9 mouse cellular contexts compared by ENCODE assay signal in genomic region chr2:65003433-65003832, GRCm38 (mm10). TPM values are rescaled to one million over a fixed set of nuclear protein-coding genes. Genes with fewer than 3 reads are reported as not detected.
DNase-seq lines count a peak whose midpoint lies in the region; ATAC-seq and TF ChIP-seq lines count a peak whose summit lies in the region.
"Had no signal": no experiment of that assay in that cellular context is flagged by ENCODE, and none has a peak within 500 bp of the region (broad histone marks: within the 10 kb centered on the region; RNA-seq: fewer than 3 reads in every experiment).

No protein-coding gene starts in this region.

- no peak overlapping the region for H3K4me2 ChIP-seq in heart, postnatal 0 days (ENCODE audit: low read depth, low read length)
- H3K4me2 ChIP-seq in stomach, postnatal 0 days (replicated peaks; ENCODE audit: low read depth) = no peak overlapping the region
- H3K4me2 ChIP-seq: heart, embryonic 15.5 days had no signal

- TF ChIP-seq POLR2A in kidney, adult 2 months (IDR thresholded peaks at IDR 0.05; ENCODE audit: low read depth, low read length) = no peak

- no peak overlapping the region for H3K4me3 ChIP-seq in heart, postnatal 0 days (ENCODE audit: low read depth, low read length)
- no peak overlapping the region for H3K4me3 ChIP-seq in kidney, adult 2 months (ENCODE audit: insufficient read depth, low read depth, low read length)
- H3K4me3 ChIP-seq in stomach, postnatal 0 days (ENCODE audit: low read depth, low read length) = no peak overlapping the region
- H3K4me3 ChIP-seq: heart, embryonic 15.5 days had no signal

- 42% methylated on average over 2 of the region's 2 CpGs for WGBS in heart, postnatal 0 days
- WGBS in kidney, adult 2 months = 57% methylated on average over 2 of the region's 2 CpGs
- WGBS in stomach, postnatal 0 days = 45% methylated on average over 2 of the region's 2 CpGs

- no peak for TF ChIP-seq EP300 in heart, postnatal 0 days (IDR thresholded peaks at IDR 0.05; ENCODE audit: low read depth)
- no peak for TF ChIP-seq EP300 in stomach, postnatal 0 days (optimal IDR thresholded peaks at IDR 0.05)

- no peaks in the 10 kb centered on the region for H3K27me3 ChIP-seq in heart, postnatal 0 days (ENCODE audit: control insufficient read depth, insufficient read depth, low read length)
- H3K27me3 ChIP-seq in kidney, adult 2 months (replicated peaks; ENCODE audit: control insufficient read depth, insufficient read depth, low read length) = no peaks in the 10 kb centered on the region
- H3K27me3 ChIP-seq in stomach, postnatal 0 days (ENCODE audit: control insufficient read depth, insufficient read depth, low read length) = no peaks in the 10 kb centered on the region
- H3K27me3 ChIP-seq: heart, embryonic 15.5 days had no signal

- no peak for ATAC-seq in heart, postnatal 0 days (ENCODE audit: insufficient read depth, low read depth)
- ATAC-seq in stomach, postnatal 0 days (ENCODE audit: low FRiP score, low TSS enrichment) = no peak

- H3K9me3 ChIP-seq in heart, postnatal 0 days (replicated peaks; ENCODE audit: control insufficient read depth, low read length) = no peaks in the 10 kb centered on the region
- no peaks in the 10 kb centered on the region for H3K9me3 ChIP-seq in stomach, postnatal 0 days (ENCODE audit: control insufficient read depth, low read length)
- H3K9me3 ChIP-seq: heart, embryonic 15.5 days had no signal

- H3K27ac ChIP-seq in heart, postnatal 0 days (ENCODE audit: low read depth) = no peak overlapping the region
- no peak overlapping the region for H3K27ac ChIP-seq in kidney, adult 2 months (ENCODE audit: insufficient read depth, low read depth, low read length)
- H3K27ac ChIP-seq in stomach, postnatal 0 days (replicated peaks) = no peak overlapping the region
- H3K27ac ChIP-seq: heart, embryonic 15.5 days had no signal

- peak; percentile 61 for DNase-seq in heart, postnatal 0 days (ENCODE audit: low spot score)
- no peak for DNase-seq in heart, adult 11 months
- peak; percentile 20 for DNase-seq in urinary bladder, postnatal 14 days (ENCODE audit: low spot score)
- DNase-seq in urinary bladder, postnatal 36 days (ENCODE audit: low spot score in 2 of 2) = no peak
- DNase-seq in kidney, adult 2 months = peak; percentile 55
- DNase-seq in stomach, postnatal 0 days (ENCODE audit: low spot score) = peak; percentile 55
- no peak for DNase-seq in layer of hippocampus, postnatal 36 days
- no peak for DNase-seq in thymus, postnatal 25 days

- H3K9ac ChIP-seq in heart, postnatal 0 days (replicated peaks; ENCODE audit: low read depth, low read length) = no peak overlapping the region
- no peak overlapping the region for H3K9ac ChIP-seq in stomach, postnatal 0 days (ENCODE audit: low read length)
- H3K9ac ChIP-seq: heart, embryonic 15.5 days had no signal

- H3K36me3 ChIP-seq in heart, postnatal 0 days (replicated peaks; ENCODE audit: control insufficient read depth, insufficient read depth, low read length) = no peaks in the 10 kb centered on the region
- H3K36me3 ChIP-seq in kidney, adult 2 months (ENCODE audit: control insufficient read depth, insufficient read depth, low read length) = no peaks in the 10 kb centered on the region
- no peaks in the 10 kb centered on the region for H3K36me3 ChIP-seq in stomach, postnatal 0 days (ENCODE audit: control insufficient read depth, insufficient read depth, low read length)
- H3K36me3 ChIP-seq: heart, embryonic 15.5 days had no signal

- TF ChIP-seq CTCF in heart, postnatal 0 days (IDR thresholded peaks at IDR 0.05; ENCODE audit: low read depth) = peak; percentile 69
- TF ChIP-seq CTCF in kidney, adult 2 months (conservative IDR thresholded peaks at IDR 0.05; ENCODE audit: insufficient read depth, insufficient read length, low read depth, low read length) = peak; percentile 46
- TF ChIP-seq CTCF in stomach, postnatal 0 days (IDR thresholded peaks at IDR 0.05; ENCODE audit: low read depth) = peak; percentile 70

- peaks cover 14% of the 10 kb centered on the region for H3K4me1 ChIP-seq in heart, postnatal 0 days (ENCODE audit: control insufficient read depth, insufficient read depth)
- no peaks in the 10 kb centered on the region; the same call in 1 of the 2 replicates for H3K4me1 ChIP-seq in kidney, adult 2 months (ENCODE audit: control insufficient read depth, insufficient read depth, low read length)
- H3K4me1 ChIP-seq in stomach, postnatal 0 days (replicated peaks; ENCODE audit: control insufficient read depth, insufficient read depth) = no peaks in the 10 kb centered on the region

RNA-seq across cellular contexts. Expression of gene Grb14, which starts 21.4 kb away (rescaled TPM):
- total RNA-seq in heart, postnatal 0 days (2014; rRNA removed; ENCODE audit: low replicate concordance) = 64.9 and 102 TPM in 2 replicates
- polyA plus RNA-seq in heart, postnatal 0 days (2015; fragmentation: Nextera tagmentation; extraction: Ambion mirVana) = 166 and 168 TPM in 2 replicates
- polyA plus RNA-seq in kidney, adult 2 months (2012; rRNA removed) = 15.2 and 16.2 TPM in 2 replicates
- 12.2 and 13.1 TPM in 2 replicates for polyA plus RNA-seq in stomach, postnatal 0 days (2015; fragmentation: Nextera tagmentation; extraction: Ambion mirVana)
- total RNA-seq in layer of hippocampus, postnatal 36 days (2021) = 10 to 100 TPM; 42.7 to 44.0 TPM

Comparison
In these comparisons a context has a peak if more than half of its experiments do, and no peak if none do; other contexts are left out.
1. DNase-seq: peak in heart, postnatal 0 days (single experiment), urinary bladder, postnatal 14 days (single experiment), kidney, adult 2 months (single experiment) and stomach, postnatal 0 days (single experiment); none in heart, adult 11 months (single experiment), urinary bladder, postnatal 36 days (0 of 2), layer of hippocampus, postnatal 36 days (0 of 2) and thymus, postnatal 25 days (single experiment).
2. Peak in every context shown above with its lines, with median percentiles within 50 percentile points of each other: CTCF ChIP-seq.